Mouse (Mus musculus): ENCODE data around the gene Grin2a. TPM values are rescaled to one million over a fixed set of nuclear protein-coding genes. Genes with fewer than 3 reads are reported as not detected.

Grin2a gene
- polyA plus RNA-seq, 1 experiment from 2014 or later = 1.0 TPM

DNA sequence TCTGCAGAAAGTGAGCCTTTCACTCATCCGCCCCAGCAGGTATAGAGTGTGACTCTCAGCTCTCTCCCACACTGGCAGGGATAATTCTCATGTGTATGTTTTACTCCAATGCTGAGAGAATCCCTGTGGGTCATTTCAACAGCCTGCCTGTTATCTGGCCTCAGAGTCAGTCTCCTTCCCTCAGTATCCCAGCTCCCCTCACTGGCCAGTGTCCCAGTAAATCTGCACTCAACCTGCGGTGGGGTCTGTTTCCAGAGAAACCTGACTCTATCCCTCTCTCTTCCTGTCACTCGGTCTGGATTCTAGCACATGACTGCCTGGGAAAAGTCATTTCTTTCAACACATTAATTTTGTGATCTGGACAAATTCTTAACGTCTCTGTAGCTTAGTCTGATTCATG, 122.4 kb downstream of the Grin2a start:
- Histone ChIP-seq H3K4me1 (ENCODE audit: control insufficient read depth, insufficient read depth, low read length) (no peaks in the 10 kb centered on the region), H3K27me3 (replicated peaks; ENCODE audit: control insufficient read depth, insufficient read depth, low read length) (no peaks in the 10 kb centered on the region), H3K4me3 (ENCODE audit: low read depth, low read length) (no peak overlapping the region), H3K9ac (ENCODE audit: low read depth, low read length) (no peak overlapping the region), H3K4me2 (ENCODE audit: low read depth, low read length) (no peak overlapping the region), H3K36me3 (ENCODE audit: control insufficient read depth, insufficient read depth, low read length) (no peaks in the 10 kb centered on the region), H3K9me3 (ENCODE audit: control insufficient read depth, low read length) (no peaks in the 10 kb centered on the region), H3K27ac (replicated peaks; ENCODE audit: low read depth, low read length) (no peak overlapping the region)
- ATAC-seq (ENCODE audit: low read depth) = no peak
- no peak for DNase-seq (ENCODE audit: low spot score)
- 58% methylated on average over 4 of the region's 4 CpGs for WGBS

DNA sequence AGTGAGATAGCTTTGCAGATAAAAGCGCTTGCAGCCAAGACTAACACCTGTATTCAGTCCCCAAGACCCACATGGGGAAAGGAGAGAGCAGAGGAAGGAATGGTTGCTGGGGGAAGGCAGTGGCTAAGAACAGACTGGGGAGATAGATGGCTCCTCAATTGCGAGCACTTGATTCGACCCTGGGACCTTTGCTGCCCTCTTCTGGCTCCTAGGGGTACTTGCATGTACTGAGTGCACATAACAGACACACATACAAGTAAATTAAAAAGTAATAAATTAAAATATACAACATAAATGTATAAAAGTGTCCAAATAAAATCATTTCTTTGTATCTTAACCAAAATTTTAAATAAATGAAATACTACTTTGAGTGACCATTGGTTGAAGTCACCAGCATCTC, 129.7 kb downstream of the Grin2a start:
- Histone ChIP-seq H3K4me1 (ENCODE audit: control insufficient read depth, insufficient read depth, low read length) (no peaks in the 10 kb centered on the region), H3K4me3 (ENCODE audit: low read depth, low read length) (no peak overlapping the region), H3K9ac (ENCODE audit: low read depth, low read length) (no peak overlapping the region), H3K9me3 (ENCODE audit: control insufficient read depth, low read length) (no peaks in the 10 kb centered on the region), H3K36me3 (ENCODE audit: control insufficient read depth, insufficient read depth, low read length) (no peaks in the 10 kb centered on the region), H3K27ac (replicated peaks; ENCODE audit: low read depth, low read length) (no peak overlapping the region), H3K4me2 (ENCODE audit: low read depth, low read length) (no peak overlapping the region), H3K27me3 (replicated peaks; ENCODE audit: control insufficient read depth, insufficient read depth, low read length) (no peaks in the 10 kb centered on the region)
- DNase-seq (ENCODE audit: low spot score) = no peak
- ATAC-seq (ENCODE audit: low read depth) = no peak
- WGBS = 82% methylated on average over 3 of the region's 3 CpGs

DNA sequence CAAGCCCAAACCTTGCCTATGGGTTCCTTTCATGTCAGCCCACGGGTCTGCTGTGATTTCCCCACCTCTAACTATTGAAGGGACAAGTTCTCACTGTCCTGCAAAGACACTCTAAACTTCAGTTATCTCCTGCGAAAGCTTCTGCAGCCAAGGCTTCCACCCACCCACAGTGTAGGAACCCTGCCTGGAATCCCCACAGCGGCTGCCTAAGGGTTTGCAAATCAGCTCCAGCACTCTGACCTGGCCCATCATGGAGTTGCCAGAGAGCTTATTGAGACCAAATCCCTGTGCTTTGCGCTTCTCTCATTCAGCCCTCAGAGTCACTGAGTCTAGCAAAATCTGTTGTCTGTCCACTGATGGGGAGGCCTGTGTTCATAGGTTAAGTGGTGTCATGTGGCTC, 130.3 kb downstream of the Grin2a start:
- no peak overlapping the region for H3K27ac ChIP-seq (replicated peaks; ENCODE audit: low read depth, low read length)
- no peak overlapping the region for H3K4me3 ChIP-seq (ENCODE audit: low read depth, low read length)
- no peaks in the 10 kb centered on the region for H3K4me1 ChIP-seq (ENCODE audit: control insufficient read depth, insufficient read depth, low read length)
- ATAC-seq (ENCODE audit: low read depth) = no peak
- no peak overlapping the region for H3K9ac ChIP-seq (ENCODE audit: low read depth, low read length)
- no peak overlapping the region for H3K4me2 ChIP-seq (ENCODE audit: low read depth, low read length)
- no peak for DNase-seq (ENCODE audit: low spot score)
- H3K9me3 ChIP-seq (ENCODE audit: control insufficient read depth, low read length) = no peaks in the 10 kb centered on the region
- H3K27me3 ChIP-seq (replicated peaks; ENCODE audit: control insufficient read depth, insufficient read depth, low read length) = no peaks in the 10 kb centered on the region
- 74% methylated on average over 4 of the region's 4 CpGs for WGBS
- no peaks in the 10 kb centered on the region for H3K36me3 ChIP-seq (ENCODE audit: control insufficient read depth, insufficient read depth, low read length)

DNA sequence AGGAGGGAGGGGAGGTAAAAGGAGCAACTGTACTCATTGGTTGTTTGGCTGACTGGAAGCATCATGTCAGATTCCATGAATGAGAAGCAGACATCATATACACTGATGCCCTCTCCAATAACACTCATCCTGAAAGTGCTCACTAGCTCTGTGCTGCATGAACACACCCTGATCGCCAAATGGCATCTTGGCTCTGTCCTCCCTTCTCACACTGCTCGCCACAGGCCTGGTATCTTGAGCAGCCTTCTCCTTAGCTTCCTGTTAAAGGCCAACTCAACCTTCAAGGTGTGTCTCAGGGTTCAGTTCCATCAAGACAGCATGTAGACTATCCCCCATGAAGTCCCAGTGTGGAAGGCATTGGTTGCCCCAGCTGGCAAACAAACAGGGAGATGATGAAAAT, 137.6 kb downstream of the Grin2a start:
- 75% methylated on average over 2 of the region's 2 CpGs for WGBS
- Histone ChIP-seq H3K4me1 (ENCODE audit: control insufficient read depth, insufficient read depth, low read length) (no peaks in the 10 kb centered on the region), H3K4me2 (ENCODE audit: low read depth, low read length) (no peak overlapping the region), H3K9ac (ENCODE audit: low read depth, low read length) (no peak overlapping the region), H3K27ac (replicated peaks; ENCODE audit: low read depth, low read length) (no peak overlapping the region), H3K36me3 (ENCODE audit: control insufficient read depth, insufficient read depth, low read length) (no peaks in the 10 kb centered on the region), H3K4me3 (ENCODE audit: low read depth, low read length) (no peak overlapping the region), H3K27me3 (replicated peaks; ENCODE audit: control insufficient read depth, insufficient read depth, low read length) (no peaks in the 10 kb centered on the region), H3K9me3 (ENCODE audit: control insufficient read depth, low read length) (no peaks in the 10 kb centered on the region)
- ATAC-seq (ENCODE audit: low read depth) (no peak), DNase-seq (ENCODE audit: low spot score) (no peak)

DNA sequence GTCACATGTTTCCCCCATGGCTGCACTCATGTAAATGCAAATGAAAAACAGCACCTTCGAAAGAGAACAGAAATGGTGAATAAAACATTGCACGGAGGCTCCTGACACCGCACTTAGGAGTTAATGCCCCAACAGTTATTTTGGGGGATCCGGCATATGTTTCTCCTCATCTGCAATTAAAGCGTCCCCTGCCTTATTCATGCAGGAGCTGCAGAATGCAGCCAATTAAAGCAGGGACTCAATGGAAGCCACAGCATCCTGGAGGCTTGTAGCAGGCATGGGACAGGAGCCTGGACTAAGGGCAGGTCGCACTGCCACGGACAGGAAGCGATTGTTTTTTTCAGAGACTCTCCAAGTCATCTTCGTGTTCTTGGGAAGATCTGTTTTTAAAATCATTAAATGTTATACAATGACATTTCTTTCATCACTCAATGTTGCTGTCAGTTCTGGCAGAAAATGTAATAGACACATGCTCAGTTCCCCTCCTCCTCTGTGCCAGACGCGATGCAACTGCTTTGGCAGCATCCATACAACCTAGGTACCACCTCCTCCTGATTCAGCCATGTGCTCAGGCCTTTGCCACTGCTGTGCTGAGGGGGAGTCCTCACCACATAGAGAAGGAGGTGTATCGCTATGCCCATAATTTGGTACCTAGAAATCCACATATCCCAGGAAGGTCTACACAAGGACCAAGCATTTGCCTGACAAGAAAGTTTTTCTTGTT, 143.9 kb downstream of the Grin2a start:
- 79% methylated on average over 12 of the region's 12 CpGs for WGBS
- Histone ChIP-seq H3K36me3 (ENCODE audit: control insufficient read depth, insufficient read depth, low read length) (no peaks in the 10 kb centered on the region), H3K27ac (replicated peaks; ENCODE audit: low read depth, low read length) (no peak overlapping the region), H3K4me2 (ENCODE audit: low read depth, low read length) (no peak overlapping the region), H3K4me3 (ENCODE audit: low read depth, low read length) (no peak overlapping the region), H3K27me3 (replicated peaks; ENCODE audit: control insufficient read depth, insufficient read depth, low read length) (no peaks in the 10 kb centered on the region), H3K9ac (ENCODE audit: low read depth, low read length) (no peak overlapping the region), H3K9me3 (ENCODE audit: control insufficient read depth, low read length) (no peaks in the 10 kb centered on the region), H3K4me1 (ENCODE audit: control insufficient read depth, insufficient read depth, low read length) (no peaks in the 10 kb centered on the region)
- ATAC-seq (ENCODE audit: low read depth) = no peak
- DNase-seq (ENCODE audit: low spot score) = no peak

DNA sequence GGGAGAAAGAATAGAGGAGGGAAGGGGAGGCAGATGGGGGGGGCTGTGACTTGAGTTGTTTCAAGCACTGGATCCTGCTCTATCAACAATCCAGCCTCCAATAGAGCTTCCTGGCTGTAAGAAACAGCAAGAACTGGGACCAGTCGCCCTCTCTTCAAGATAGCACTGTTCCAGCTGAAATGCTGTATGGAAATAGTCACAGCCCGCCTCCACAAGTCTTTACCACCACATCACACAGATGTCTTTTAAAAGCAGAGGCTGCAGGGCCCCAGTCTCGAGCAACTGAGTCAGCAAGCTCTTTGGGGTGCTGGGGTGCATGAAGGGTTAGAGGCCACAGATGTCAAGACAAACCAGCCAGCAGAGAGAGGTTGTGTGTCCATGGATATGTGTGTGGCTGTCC, 153.9 kb downstream of the Grin2a start:
- ATAC-seq (ENCODE audit: low read depth) (no peak), DNase-seq (ENCODE audit: low spot score) (no peak)
- Histone ChIP-seq H3K27ac (replicated peaks; ENCODE audit: low read depth, low read length) (no peak overlapping the region), H3K9ac (ENCODE audit: low read depth, low read length) (no peak overlapping the region), H3K4me2 (ENCODE audit: low read depth, low read length) (no peak overlapping the region), H3K4me1 (ENCODE audit: control insufficient read depth, insufficient read depth, low read length) (no peaks in the 10 kb centered on the region), H3K4me3 (ENCODE audit: low read depth, low read length) (no peak overlapping the region), H3K9me3 (ENCODE audit: control insufficient read depth, low read length) (no peaks in the 10 kb centered on the region), H3K36me3 (ENCODE audit: control insufficient read depth, insufficient read depth, low read length) (no peaks in the 10 kb centered on the region), H3K27me3 (replicated peaks; ENCODE audit: control insufficient read depth, insufficient read depth, low read length) (no peaks in the 10 kb centered on the region)
- 61% methylated on average over 3 of the region's 3 CpGs for WGBS

DNA sequence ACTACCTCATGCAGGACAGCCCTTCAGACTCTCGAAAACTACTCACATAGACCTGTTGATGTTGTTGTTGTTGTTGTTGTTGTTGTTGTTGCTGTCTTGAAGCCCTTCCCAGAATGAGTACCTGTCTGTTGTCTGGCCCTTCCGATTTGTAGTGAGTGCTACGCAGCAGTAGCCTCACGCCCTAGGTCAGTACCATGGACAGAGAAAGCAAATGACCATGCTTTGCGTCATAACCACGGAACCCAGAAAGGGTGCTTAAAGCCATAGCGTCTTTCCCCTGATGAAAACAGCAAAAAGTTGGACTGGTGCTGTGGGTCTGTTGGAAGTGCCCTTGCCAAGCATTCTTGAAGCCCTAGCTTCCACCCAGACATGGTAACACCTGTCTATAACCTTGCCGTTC, 158.8 kb downstream of the Grin2a start:
- DNase-seq (ENCODE audit: low spot score) (peak; percentile 30), ATAC-seq (ENCODE audit: low read depth) (no peak)
- Histone ChIP-seq H3K4me3 (ENCODE audit: low read depth, low read length) (no peak overlapping the region), H3K36me3 (ENCODE audit: control insufficient read depth, insufficient read depth, low read length) (no peaks in the 10 kb centered on the region), H3K27me3 (replicated peaks; ENCODE audit: control insufficient read depth, insufficient read depth, low read length) (no peaks in the 10 kb centered on the region), H3K27ac (replicated peaks; ENCODE audit: low read depth, low read length) (no peak overlapping the region), H3K4me1 (ENCODE audit: control insufficient read depth, insufficient read depth, low read length) (no peaks in the 10 kb centered on the region), H3K4me2 (ENCODE audit: low read depth, low read length) (no peak overlapping the region), H3K9ac (ENCODE audit: low read depth, low read length) (no peak overlapping the region), H3K9me3 (ENCODE audit: control insufficient read depth, low read length) (no peaks in the 10 kb centered on the region)
- 32% methylated on average over 8 of the region's 8 CpGs for WGBS

DNA sequence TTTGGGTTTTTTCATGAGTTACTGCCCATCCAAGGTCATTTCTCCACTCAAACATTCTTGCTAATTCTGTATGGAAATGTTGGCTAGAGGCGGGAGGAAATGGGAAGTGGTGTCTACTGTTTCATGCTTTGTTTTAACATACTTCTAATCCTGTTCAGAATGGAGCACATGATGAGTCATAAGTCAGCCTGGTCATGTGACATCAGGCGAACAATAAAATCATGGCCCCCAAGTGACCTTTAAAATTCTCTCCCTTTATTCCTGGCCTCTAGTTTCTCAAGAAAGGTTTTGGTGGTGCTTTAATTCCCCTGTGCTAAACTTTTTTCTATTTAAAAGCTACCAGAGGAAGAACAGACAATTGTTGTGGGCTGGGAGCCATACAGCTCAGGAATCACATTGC, 161.1 kb downstream of the Grin2a start:
- Histone ChIP-seq H3K4me2 (ENCODE audit: low read depth, low read length) (no peak overlapping the region), H3K27ac (replicated peaks; ENCODE audit: low read depth, low read length) (no peak overlapping the region), H3K27me3 (replicated peaks; ENCODE audit: control insufficient read depth, insufficient read depth, low read length) (no peaks in the 10 kb centered on the region), H3K36me3 (ENCODE audit: control insufficient read depth, insufficient read depth, low read length) (no peaks in the 10 kb centered on the region), H3K9me3 (ENCODE audit: control insufficient read depth, low read length) (no peaks in the 10 kb centered on the region), H3K9ac (ENCODE audit: low read depth, low read length) (no peak overlapping the region), H3K4me1 (ENCODE audit: control insufficient read depth, insufficient read depth, low read length) (no peaks in the 10 kb centered on the region), H3K4me3 (ENCODE audit: low read depth, low read length) (no peak overlapping the region)
- 76% methylated on average over 2 of the region's 2 CpGs for WGBS
- DNase-seq (ENCODE audit: low spot score) = no peak
- ATAC-seq (ENCODE audit: low read depth) = no peak

DNA sequence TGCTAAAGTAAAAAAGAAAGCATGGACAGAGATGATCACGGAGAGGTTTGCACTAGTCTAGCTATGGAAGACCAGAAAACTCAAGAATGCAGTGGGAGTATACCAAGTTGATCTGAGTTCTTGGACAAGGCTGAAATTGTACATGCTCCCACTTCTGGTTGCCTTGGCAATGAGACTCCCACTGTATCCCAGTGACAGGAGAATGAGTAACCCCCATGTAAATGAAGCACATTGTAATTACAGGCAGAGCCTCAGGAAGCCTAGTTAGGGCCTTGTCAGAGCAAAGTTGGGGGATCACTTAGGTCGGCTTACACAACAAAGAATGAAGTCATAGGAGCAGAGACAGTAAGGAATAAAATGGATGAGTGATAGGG, 170.3 kb downstream of the Grin2a start:
- H3K36me3 ChIP-seq (ENCODE audit: control insufficient read depth, insufficient read depth, low read length) = no peaks in the 10 kb centered on the region
- H3K9ac ChIP-seq (ENCODE audit: low read depth, low read length) = no peak overlapping the region
- no peaks in the 10 kb centered on the region for H3K4me1 ChIP-seq (ENCODE audit: control insufficient read depth, insufficient read depth, low read length)
- no peak overlapping the region for H3K4me3 ChIP-seq (ENCODE audit: low read depth, low read length)
- no peaks in the 10 kb centered on the region for H3K27me3 ChIP-seq (replicated peaks; ENCODE audit: control insufficient read depth, insufficient read depth, low read length)
- ATAC-seq (ENCODE audit: low read depth) = no peak
- no peaks in the 10 kb centered on the region for H3K9me3 ChIP-seq (ENCODE audit: control insufficient read depth, low read length)
- no peak overlapping the region for H3K4me2 ChIP-seq (ENCODE audit: low read depth, low read length)
- DNase-seq (ENCODE audit: low spot score) = no peak
- no peak overlapping the region for H3K27ac ChIP-seq (replicated peaks; ENCODE audit: low read depth, low read length)
- 69% methylated on average over 2 of the region's 2 CpGs for WGBS

Measured in embryonic facial prominence, embryonic 14.5 days (tissue).